Mouse (Mus musculus) left cerebral cortex, postnatal 10 days (tissue): ENCODE data around the gene Mfsd12. TPM values are rescaled to one million over a fixed set of nuclear protein-coding genes. Genes with fewer than 3 reads are reported as not detected.

Experiments
- DNase-seq, 2 experiments: peaks; one replicate each; pipeline ENCODE4 v3.0.0; 2021 to 2022; ENCODE audit warnings: low spot score in 2 of 2, mixed read lengths in 1 of 2; ENCODE audit errors: extremely low spot score in 1 of 2
- intact Hi-C: fragments of 180-260 bp; cut with DNase I; formaldehyde crosslinking; loops from one replicate; pipeline ENCODE4 v1.15.1; 2025
- total RNA-seq, 2 experiments: library from RNA; stranded (reverse); gene quantifications; 2 replicates each; pipeline ENCODE4 v1.2.3; 2021

Mfsd12 gene
- total RNA-seq, 2 experiments from 2014 or later = 32.8 to 35.9 TPM

DNA sequence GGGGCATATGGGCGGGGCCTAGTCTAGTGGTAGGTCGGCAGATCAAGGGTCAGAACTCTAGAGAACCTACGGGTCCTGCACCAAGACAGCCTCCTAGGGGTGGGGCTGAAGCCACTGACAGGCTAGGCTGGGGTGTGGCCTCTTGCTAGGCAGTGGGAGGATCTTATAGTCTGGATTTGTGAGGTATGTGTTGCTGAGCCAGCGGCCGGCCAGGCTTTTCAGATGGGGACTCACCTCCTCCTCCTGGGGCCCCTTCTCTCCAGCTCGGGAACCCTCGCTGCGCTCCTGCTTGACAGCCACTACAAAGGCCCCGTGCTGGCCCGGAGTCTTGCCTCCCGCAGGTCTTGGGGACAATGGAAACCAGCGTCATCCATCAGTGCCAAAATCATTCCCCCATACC, 8.1 kb upstream of the Mfsd12 start:
- intact Hi-C loops = loop anchor here (5.0 kb wide), 1 partner anchor 152 kb away; no protein-coding TSS in a partner anchor
- DNase-seq = peak in 1 of 2 experiments; percentile 66

DNA sequence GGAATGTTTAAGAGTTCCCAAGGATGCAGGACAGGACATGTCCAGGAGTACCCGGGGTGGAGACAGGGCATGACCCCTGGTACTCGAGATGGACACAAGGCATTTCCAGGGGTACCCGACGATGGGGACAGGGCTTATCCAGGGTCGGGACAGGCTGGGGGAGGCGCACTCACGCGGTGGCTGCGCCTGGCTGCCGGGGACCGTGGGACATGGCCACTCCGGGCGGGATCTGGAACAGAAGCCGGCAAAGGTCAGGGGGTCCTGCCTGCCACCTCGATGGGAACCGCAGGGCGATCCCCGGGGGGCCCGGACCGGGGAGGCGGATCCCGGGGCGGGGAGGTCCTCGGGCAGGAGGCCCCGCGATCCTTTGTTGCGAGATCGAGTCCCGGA, 7.3 kb upstream of the Mfsd12 start:
- intact Hi-C loops = loop anchor here (5.0 kb wide), 1 partner anchor 153 kb away; no protein-coding TSS in a partner anchor

DNA sequence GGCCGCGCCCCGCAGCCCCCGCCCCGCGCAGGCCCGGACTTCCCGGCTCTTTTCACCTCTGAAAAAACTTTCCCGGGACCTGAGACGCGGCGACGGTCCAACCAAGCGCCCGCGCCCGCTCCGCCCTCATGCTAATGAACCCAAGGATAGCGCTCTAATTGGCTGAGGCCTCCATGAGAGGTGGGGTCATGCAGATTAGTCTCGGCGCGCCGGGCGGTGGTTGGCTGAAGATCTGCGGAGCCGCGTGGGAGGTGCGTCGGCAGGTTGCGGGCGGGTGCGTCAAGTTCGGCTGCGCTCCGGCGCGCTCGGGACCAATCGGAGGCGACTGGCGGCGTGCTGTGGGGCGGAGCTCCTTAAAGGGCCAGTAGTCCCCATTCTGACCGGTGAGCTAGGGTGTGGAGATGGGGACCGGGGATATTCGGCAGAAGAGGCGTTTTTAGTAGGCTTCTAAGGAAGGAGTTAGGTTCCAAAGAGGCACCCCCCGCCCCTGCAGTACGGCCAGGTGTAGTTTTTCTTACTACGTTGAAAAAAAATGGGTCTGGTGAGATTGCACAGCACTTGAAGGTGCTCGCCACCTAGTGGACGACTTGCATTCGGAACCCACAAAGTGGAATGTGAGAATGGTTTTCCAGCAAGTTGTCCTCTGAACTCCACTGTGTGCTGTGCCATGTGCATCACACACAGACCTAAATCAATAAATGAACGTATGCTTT, 6.8 kb upstream of the Mfsd12 start, which contains the start of gene Hmg20b:
Hmg20b (minus strand) TSS at position 130 of the 713 bp plus-strand sequence.
- peak; percentile 99 to 100 for DNase-seq
- intact Hi-C loops = no loop called here

More for the DNA sequence above, 7.3 kb upstream of the Mfsd12 start:
- no peak for DNase-seq

DNA sequence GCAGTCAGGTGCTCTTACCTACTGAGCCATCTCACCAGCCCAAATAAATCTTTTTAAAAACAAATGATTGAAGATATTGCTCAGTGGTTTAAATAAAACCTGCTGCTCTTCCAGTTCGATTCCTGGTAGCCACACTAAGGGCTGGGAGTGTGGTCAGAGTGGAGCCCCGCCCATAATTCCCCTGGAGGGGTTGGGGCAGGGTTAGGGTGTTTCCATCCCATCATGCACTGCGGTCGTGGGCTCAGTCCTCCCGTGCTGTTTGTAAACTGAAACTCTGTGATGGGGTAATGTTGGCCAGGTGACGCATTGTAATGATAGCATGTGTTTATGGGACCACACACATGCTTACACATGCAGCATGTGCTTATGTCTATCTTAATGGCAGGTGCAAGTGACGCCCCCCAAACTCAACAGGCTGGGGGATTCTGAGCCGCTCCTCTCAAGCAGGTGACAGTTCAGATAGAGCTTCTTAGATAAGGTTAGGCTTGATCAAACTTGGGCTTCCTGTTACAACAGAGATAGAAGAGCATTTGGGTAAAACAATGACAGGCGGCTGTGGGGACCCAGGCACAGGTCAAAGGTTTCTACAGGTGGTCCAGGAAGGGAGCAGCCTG, 5.5 kb upstream of the Mfsd12 start:
- intact Hi-C loops = loop anchor here (2.0 kb wide), 1 partner anchor 61 kb away; the partner anchor contains the start of gene Tjp3
- no peak for DNase-seq

DNA sequence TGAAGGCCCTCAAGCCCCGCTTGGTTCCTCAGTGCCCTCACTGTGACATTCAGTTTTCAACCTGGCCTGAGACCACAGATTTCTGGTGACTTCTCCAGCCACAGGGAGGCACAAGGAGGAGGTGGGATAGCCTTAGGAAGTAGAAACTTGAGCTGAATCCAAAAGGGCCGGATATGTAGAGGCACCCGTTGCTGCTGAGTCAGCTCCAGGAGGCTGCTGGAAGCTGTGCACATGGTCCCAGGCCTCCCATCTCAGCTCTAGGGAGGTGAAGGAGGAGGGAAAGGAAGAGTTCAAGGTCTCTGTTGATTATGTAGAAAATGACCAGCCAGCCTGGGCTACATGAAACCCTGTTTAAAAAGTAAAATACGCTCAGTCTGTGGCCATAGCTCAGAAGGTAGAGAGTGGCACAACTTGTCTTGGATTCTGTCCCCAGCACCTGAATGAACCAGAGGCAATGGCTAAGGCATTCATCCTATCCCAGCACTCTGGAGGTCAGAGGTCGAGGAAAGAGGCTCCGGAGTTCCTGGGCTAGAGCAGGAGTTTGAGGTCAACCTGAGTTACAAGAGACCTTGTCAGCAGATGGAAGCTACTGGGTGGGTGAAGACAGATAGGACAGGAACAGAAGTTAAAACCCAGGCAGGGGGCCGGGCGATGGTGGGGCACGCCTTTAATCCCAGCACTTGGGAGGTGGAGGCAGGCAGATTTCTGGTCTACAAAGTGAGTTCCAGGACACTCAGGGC, 2.4 kb upstream of the Mfsd12 start:
- intact Hi-C loops = no loop called here
- no peak for DNase-seq

DNA sequence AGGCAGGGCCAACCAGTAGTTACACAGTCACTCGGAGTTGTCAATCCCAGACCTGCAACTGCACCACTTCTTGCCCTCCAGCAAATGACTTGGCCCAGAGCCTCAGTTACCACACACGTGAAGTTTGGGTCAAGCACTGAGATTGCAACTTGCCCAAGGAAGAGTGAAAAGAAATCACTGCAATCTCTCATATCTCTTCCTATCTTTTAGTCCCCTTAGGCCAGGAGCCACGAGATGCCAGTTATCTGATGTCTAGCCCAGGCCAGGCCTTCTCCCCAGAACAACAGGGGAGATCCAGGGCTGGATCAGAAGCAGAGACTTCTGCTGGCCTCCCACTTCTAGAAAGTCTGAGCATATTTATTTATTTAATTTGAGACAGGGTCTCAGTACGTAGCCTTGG, 1.8 kb upstream of the Mfsd12 start:
- DNase-seq = no peak
- intact Hi-C loops = no loop called here

DNA sequence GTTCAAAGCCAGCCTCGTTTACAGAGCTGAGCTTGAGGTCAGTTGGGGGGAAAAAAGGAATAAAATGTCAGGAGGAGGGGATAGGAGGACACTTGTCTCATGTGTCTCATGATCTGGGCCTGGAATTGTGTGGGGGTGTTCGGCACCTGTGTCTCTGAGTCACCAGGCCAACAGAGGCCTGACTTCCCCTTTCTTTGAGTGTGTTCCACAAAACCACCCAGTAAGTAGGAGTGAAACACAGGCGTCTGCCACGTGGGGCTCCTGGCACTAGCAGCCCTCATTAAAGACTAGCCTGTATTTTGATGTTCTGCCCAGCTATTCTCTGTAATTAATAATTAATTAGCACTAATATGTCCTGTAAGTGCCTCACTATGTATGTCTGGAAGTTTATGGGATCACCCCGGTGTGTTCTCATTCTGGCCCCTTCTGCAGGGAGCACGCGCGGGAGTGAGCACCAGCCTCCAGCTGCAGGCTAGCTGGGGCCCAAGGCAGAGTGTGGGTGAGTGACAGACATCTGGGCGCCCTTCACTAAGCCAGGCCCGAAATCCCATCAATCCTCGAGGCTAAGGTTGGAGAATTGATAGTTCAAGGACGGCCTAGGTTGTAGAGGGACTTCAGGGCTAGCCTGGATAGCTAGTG, 820 bp upstream of the Mfsd12 start:
- DNase-seq = no peak
- intact Hi-C loops = no loop called here

DNA sequence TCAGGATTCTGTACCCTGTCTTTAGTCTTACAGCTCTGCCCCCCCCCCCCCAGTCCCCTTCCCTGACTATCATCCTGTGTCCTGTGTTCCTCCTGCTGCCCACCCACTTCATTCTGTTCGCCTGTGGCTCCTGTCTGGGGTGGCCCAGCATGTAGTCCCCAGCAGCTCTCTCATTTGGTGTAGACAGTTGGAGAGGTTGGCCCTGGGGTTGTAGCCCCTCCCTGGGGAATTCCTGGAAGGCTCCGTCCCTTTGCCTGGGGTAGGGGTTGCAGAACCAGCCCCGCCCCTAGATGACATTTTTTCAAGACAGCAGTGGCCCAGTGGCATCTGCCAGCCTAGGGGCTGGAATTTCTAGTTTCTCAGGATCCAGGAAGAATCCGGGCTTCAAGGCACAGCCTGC, 918 bp downstream of the Mfsd12 start:
- intact Hi-C loops = no loop called here
- DNase-seq = no peak

DNA sequence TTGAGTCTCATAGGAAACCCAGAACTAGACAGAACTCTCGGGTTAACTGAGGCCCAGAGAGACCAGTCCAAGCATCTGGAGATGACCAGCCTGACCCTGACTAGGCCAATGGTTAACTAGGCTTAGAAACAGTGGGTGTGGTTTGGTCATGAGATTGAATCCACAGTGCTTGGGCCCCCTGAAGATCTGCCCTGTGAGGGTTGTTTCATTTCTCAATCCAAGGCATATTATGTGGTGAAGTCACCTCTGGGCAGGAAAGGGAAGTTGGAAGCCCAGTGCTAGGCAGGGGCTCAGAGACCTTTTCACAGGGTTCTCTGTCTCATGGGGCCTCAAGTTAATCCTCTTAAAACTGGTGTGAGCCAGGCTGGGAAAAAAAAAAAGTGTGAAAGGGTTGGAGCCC, 1.6 kb downstream of the Mfsd12 start:
- intact Hi-C loops = loop anchor here (1.0 kb wide), 1 partner anchor 12 kb away; no protein-coding TSS in a partner anchor

DNA sequence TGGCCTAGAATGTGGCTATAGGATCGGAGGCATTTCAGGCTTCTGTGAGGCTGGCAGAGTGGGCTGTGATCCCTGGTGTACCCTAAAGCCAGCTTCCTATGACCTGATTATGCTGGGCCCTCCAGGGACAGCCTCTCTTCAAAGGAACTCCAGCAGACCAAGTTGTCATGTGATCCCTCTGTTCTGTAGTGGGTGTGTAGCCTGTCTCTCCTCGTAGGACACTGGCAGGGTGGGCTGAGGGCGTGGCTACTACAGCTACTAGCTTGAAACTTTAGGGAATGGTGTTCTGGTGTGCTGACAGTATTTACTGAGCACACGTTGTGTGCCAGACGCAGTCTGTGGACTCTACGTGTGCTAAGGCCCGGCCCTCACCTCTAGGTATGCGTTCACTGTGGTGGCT, 3.4 kb downstream of the Mfsd12 start:
- DNase-seq = no peak
- intact Hi-C loops = no loop called here

More for the DNA sequence above, 1.6 kb downstream of the Mfsd12 start:
- DNase-seq = no peak

DNA sequence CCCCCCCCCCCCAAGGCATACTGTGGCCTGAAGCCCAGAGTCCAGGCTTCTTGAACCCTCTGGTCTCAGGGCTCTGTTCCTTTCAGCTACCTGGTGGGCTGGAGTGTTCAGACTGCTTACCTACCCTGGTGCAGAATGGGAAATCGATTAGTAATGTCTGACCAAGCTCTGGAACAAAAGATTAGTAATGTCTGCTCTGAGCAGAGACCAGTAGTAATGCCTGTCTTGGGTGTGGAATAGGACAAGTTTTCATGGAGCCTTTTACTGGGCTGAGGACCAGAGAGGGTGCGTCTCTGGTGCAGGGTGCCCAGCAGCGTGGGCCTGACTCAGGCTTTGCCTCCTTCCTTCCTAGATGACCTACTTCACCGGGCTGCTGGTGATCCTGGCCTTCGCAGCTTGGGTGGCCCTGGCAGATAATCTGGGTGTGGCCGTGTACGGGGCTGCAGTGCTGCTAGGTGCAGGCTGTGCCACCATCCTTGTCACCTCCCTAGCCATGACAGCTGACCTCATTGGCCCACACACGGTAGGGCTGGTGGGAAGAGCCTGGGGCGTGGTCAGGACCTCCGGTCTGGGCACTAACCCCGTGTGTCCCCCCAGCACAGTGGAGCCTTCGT, 5.2 kb downstream of the Mfsd12 start:
- intact Hi-C loops = no loop called here
- DNase-seq = no peak

DNA sequence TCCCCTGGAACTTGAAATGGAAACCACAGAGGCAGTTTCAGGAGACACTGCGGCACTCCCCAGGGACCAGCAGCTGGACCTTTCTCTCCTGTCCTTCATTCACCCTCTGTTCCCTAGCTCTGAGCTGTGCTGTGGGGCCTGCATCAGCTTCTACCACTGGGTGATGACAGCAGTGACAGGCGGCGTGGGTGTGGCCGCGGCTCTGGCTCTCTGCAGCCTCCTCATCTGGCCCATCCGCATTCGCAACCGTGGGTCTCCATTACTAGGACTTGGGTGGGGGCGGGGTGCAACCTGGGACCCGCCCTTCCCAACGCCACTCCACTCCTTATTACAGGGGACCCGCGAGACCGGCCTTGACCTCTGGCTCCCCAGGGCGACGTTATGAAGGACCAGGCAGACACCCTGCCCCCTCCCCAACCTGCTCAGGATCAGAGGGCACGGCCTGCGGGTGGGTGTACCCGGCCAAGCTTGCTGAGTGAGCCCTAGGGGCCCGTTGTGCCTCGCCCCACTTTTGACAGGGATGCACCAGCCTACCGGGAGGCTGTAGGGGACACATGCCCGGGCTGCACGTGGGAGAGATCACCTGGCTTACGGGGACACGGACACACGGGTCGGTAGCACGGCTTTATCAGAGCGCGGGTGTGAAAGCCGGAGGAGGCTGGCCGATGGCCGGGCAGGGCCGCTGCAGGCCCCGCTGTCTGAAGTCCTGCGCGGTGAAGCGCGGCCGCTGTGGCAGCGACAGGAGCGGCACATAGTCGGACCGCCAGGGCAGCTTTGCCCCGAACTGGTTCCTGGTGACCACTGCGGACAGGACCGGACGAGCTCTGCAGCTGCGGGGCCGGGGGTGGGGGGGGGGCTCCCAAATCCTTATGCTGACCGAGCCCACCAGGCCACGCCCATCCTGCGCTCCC, 6.4 kb downstream of the Mfsd12 start:
- intact Hi-C loops = no loop called here
- DNase-seq = no peak

DNA sequence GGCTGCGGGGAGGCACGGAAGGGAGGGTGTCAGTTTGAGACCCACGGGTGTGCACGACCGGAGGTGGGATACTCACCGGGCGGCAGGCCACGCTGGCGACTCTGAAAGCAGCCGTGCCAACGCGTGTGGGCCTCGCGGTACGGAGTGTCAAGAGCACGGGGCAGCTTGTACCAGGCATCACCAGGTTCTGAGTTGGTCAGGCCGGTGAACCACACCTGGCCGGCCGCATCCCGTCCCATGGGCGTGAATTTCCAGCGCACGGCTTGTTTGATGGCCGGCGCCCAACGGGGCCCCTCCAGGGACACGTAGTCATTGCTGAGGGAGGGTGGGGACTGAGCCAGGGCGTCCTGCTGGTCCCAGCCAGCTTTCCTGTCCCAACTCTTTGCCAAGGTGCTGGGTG, 7.4 kb downstream of the Mfsd12 start:
- intact Hi-C loops = no loop called here
- no peak for DNase-seq

DNA sequence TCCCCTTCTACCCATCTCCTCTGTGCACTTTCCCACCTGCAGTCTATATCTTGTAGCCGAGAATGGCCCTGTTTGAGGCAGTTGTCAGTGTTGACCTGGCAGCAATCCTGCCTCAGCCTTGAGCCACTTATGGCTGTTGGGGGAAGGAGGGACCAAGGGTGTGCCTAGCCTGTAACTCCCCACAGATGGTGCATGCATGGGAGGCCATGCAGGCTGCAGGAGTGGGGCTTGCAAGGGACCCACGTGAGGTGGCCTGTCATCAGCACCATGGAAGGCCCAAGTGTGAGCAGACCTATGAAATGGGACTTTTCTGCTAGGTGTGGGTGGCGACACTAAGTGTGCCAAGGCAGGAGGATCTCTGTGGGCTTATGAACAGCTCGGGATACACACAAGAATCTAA, 7.8 kb downstream of the Mfsd12 start:
- DNase-seq = no peak
- intact Hi-C loops = no loop called here

DNA sequence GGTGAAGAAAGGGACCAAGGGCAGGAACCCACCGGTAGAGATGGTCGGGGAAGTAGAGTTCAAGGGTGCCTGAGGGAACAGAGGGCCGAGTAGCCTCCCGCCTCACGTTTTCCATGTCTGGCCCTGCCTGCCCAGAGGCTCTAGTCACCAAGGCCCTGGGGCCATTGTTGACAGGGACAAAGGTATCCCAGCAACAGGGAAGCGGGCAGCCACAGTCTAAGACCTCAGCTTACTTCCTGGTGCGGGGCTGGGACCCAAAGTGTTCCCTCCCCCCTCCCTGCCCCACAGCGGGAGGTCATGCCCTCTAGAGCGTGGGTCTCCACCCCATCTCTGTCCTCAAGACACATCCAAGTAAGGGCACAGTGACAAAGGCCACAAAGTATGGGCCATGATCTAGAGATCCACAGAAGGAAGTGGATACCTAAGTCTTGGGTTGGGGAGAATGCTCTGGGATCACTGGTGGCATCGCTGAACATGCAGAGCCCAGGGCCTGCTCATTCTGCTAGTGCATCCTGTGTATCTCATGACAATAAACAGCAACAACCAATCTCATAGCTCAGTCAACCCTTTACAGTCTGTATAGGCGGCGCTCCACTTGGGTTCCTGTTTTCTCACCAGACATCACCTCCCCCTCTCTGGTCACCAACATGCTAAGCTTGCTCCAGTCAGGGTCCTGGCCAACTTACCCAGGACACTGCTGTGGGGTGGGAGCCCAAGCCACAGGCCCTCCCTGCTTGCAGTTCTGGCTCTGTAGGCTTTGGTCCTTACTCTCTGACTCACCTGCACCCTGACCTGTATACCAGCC, 8.6 kb downstream of the Mfsd12 start, which contains the start of gene 4930404N11Rik:
4930404N11Rik (minus strand) TSS at position 145 of the 805 bp plus-strand sequence.
- DNase-seq = no peak
- intact Hi-C loops = no loop called here

DNA sequence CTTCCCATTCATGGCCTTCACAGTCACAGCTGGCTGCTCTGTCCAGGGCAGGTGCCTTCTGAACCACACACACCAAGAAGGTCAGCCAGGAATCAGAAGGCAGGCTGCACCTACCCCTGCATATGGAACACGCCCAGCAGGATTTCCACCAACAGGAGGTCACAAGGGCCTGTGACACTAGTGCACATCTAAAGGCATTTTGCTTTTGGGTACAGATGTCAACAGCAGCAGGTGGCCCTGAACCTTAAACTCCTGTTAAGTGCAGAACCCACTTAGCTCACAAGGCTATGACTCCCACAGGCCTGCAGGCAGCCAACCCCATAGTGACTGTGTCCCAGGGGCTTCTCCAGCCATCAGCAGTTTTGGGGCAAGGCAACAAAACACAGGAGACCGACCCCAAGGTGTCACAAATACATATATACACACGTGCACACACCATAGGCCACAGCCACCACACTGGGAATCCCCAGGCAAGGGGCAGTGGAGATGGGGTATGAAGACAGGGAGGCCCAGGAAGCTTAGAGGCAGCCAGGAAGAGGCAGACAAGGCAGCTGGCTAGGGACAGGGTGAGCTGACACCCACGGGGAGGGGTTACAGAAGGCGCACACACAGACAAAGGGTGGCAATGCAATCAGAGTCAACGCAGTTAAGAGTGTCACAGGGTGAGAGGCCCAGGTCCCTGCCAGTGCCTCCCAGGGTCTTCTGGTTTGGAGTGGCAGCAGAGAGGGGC, 9.4 kb downstream of the Mfsd12 start:
- no peak for DNase-seq
- intact Hi-C loops = no loop called here

DNA sequence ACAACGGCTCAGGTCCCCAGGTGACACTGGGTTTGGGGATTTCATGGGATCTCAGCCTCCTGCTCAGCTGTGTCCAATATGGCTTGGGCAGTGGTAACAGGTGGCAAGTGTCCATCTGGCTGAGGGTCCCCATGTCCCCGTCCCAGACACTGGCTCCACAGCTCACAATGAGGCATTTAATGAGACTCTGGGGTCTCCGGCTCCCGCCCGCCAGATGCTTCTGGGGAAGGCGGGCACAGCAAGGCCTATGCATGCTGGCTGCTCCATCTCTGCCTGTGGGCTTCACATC, 9.9 kb downstream of the Mfsd12 start:
- no peak for DNase-seq
- intact Hi-C loops = no loop called here
